7 mouse cellular contexts compared by ENCODE assay signal in the genomic region with DNA sequence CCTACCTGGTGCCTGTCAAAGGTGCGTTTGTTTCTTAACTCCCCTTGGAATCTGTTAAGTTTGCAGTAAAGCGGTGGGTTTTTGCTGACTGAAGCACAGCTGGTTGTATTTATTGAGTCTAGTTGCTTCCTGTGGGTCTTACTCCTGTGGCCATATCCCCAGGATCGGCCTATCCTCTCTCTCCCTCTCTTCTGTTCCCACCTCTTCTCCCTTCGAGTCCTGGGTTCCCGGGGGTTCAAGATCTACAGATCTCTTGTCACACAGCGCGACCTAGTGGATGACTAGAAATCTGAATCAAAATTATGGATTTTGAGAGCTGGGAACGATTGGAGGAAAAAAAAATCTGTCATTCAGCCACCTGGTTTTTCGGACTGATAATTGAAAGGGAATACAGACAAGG. TPM values are rescaled to one million over a fixed set of nuclear protein-coding genes. Genes with fewer than 3 reads are reported as not detected.
DNase-seq lines count a peak whose midpoint lies in the region; ATAC-seq lines count a peak whose summit lies in the region.

No protein-coding gene starts in this region.

- 7% methylated on average over 9 of the region's 9 CpGs for WGBS in lung, embryonic 16.5 days

- no peaks in the 10 kb centered on the region for H3K36me3 ChIP-seq in lung, embryonic 16.5 days (ENCODE audit: control insufficient read depth, insufficient read depth, low read length)

- H3K9ac ChIP-seq in lung, embryonic 16.5 days (ENCODE audit: low read length) = no peak overlapping the region

- no peak for ATAC-seq in lung, embryonic 16.5 days (ENCODE audit: low read depth)

- H3K27ac ChIP-seq in lung, embryonic 16.5 days (ENCODE audit: low read length) = no peak overlapping the region

- no peaks in the 10 kb centered on the region for H3K9me3 ChIP-seq in lung, embryonic 16.5 days (ENCODE audit: control insufficient read depth, low read length)

- H3K4me1 ChIP-seq in lung, embryonic 16.5 days (replicated peaks; ENCODE audit: control insufficient read depth, insufficient read depth, low read length) = peaks cover 22% of the 10 kb centered on the region; the same call in 1 of the 2 replicates

- no peak overlapping the region for H3K4me3 ChIP-seq in lung, embryonic 16.5 days (ENCODE audit: low read length)

- DNase-seq in thymus, postnatal 0 days (ENCODE audit: low spot score) = peak; percentile 5
- DNase-seq in thymus, adult 18-20 months = no peak
- peak; percentile 74 for DNase-seq in brain, adult 2 months (ENCODE audit: low read depth, low spot score)
- DNase-seq in forelimb bud, embryonic 11.5 days (ENCODE audit: low read depth, low spot score) = peak; percentile 76
- peak; percentile 53 for DNase-seq in kidney, adult 9 months
- DNase-seq in right cerebral cortex, postnatal 25 days = peak; percentile 25

- peaks cover 15% of the 10 kb centered on the region for H3K27me3 ChIP-seq in lung, embryonic 16.5 days (ENCODE audit: control insufficient read depth, insufficient read depth, low read depth, low read length)

- H3K4me2 ChIP-seq in lung, embryonic 16.5 days (ENCODE audit: low read depth, low read length) = peak overlapping the region; percentile 9; the same call in 1 of the 2 replicates

RNA-seq across cellular contexts. Expression of a gene that starts 2.4 kb away (rescaled TPM):
- 3.9 and 5.5 TPM in 2 replicates for polyA plus RNA-seq in thymus, postnatal 0 days (2015; fragmentation: Nextera tagmentation; extraction: Ambion mirVana)
- polyA plus RNA-seq in lung, embryonic 16.5 days (2015; fragmentation: Nextera tagmentation; extraction: Ambion mirVana) = 16.5 and 18.0 TPM in 2 replicates

RNA-seq across cellular contexts. Expression of a gene that starts 38.6 kb away (rescaled TPM):
- 879 and 918 TPM in 2 replicates for polyA plus RNA-seq in thymus, postnatal 0 days (2015; fragmentation: Nextera tagmentation; extraction: Ambion mirVana)
- polyA plus RNA-seq in lung, embryonic 16.5 days (2015; fragmentation: Nextera tagmentation; extraction: Ambion mirVana) = 676 and 713 TPM in 2 replicates

Comparison
In these comparisons a context has a peak if more than half of its experiments do, and no peak if none do; other contexts are left out.
1. DNase-seq: peak in thymus, postnatal 0 days (single experiment), brain, adult 2 months (single experiment), forelimb bud, embryonic 11.5 days (single experiment), kidney, adult 9 months (single experiment) and right cerebral cortex, postnatal 25 days (single experiment); none in thymus, adult 18-20 months (0 of 2).